Mouse (Mus musculus) MEL (cell line): ENCODE data around the gene 1700010B08Rik. TPM values are rescaled to one million over a fixed set of nuclear protein-coding genes. Genes with fewer than 3 reads are reported as not detected.
A peak's percentile ranks its signal among the peaks of the same experiment; 100 is the strongest.

ENCODE experiments used
- DNase-seq: peaks from one replicate; pipeline ENCODE4 v3.0.0; 2011; ENCODE audit warnings: low read depth, low spot score
- H3K27ac ChIP-seq: 2 replicates; pipeline ENCODE4 v1.5.1; 2012; ENCODE audit warnings: low read depth, mild to moderate bottlenecking, control low read depth, low read length, moderate library complexity; ENCODE audit not compliant: control insufficient read depth
- H3K27me3 ChIP-seq, 2 experiments: fragments of 150-350 bp in 1 of 2; sonication (generic) in 1 of 2; 2 replicates each; pipeline ENCODE4 v1.6.1; 2012; ENCODE audit warnings: low read length in 2 of 2, mild to moderate bottlenecking in 2 of 2, improper control_type of control experiment in 1 of 2, moderate library complexity in 1 of 2; ENCODE audit not compliant: insufficient read depth in 2 of 2, control insufficient read depth in 1 of 2
- H3K36me3 ChIP-seq, 2 experiments: 2 replicates each; pipeline ENCODE4 v1.6.1; 2012 to 2014; ENCODE audit warnings: low read length in 2 of 2, improper control_type of control experiment in 1 of 2, inconsistent platforms in 1 of 2, mild to moderate bottlenecking in 1 of 2; ENCODE audit not compliant: insufficient read depth in 2 of 2, control insufficient read depth in 1 of 2
- H3K4me1 ChIP-seq, 2 experiments: fragments of 150-350 bp in 1 of 2; sonication (generic) in 1 of 2; 2 replicates each; pipeline ENCODE4 v1.6.1; 2012; ENCODE audit warnings: low read length in 2 of 2, improper control_type of control experiment in 1 of 2, mild to moderate bottlenecking in 1 of 2; ENCODE audit not compliant: insufficient read depth in 2 of 2, control insufficient read depth in 1 of 2
- H3K4me3 ChIP-seq, 2 experiments: fragments of 150-350 bp in 1 of 2; sonication (generic) in 1 of 2; 2 replicates each; pipeline ENCODE4 v1.5.1; 2012; ENCODE audit warnings: low read depth in 2 of 2, low read length in 2 of 2, mild to moderate bottlenecking in 2 of 2, moderate library complexity in 2 of 2, control low read depth in 1 of 2, improper control_type of control experiment in 1 of 2; ENCODE audit not compliant: control insufficient read depth in 1 of 2, insufficient read depth in 1 of 2
- H3K79me2 ChIP-seq: 2 replicates; pipeline ENCODE4 v1.6.1; 2012; ENCODE audit warnings: mild to moderate bottlenecking, low read length, moderate library complexity; ENCODE audit not compliant: control insufficient read depth, poor library complexity, insufficient read depth
- H3K9ac ChIP-seq: 2 replicates; pipeline ENCODE4 v1.6.1; 2012; ENCODE audit warnings: low read depth, mild to moderate bottlenecking, control low read depth, low read length, moderate library complexity; ENCODE audit not compliant: control insufficient read depth, poor library complexity, severe bottlenecking
- H3K9me3 ChIP-seq: fragments of 150-350 bp; sonication (generic); replicated peaks from 2 replicates; pipeline ENCODE4 v1.6.1; 2012; ENCODE audit warnings: mild to moderate bottlenecking, low read length, improper control_type of control experiment, moderate library complexity; ENCODE audit not compliant: insufficient read depth
- CHD2 ChIP-seq: IDR thresholded peaks from 2 replicates; pipeline ENCODE4 v1.6.1; 2011; ENCODE audit warnings: low read length, improper control_type of control experiment
- CTCF ChIP-seq, 3 experiments: IDR thresholded peaks in 2 of 3; conservative IDR thresholded peaks in 1 of 3; 2 replicates each; pipeline ENCODE4 v1.5.1; 2011 to 2012; ENCODE audit warnings: low read length in 3 of 3, low read depth in 2 of 3, mild to moderate bottlenecking in 2 of 3, improper control_type of control experiment in 1 of 3, inconsistent platforms in 1 of 3, mixed read lengths in 1 of 3, moderate library complexity in 1 of 3; ENCODE audit not compliant: control insufficient read depth in 1 of 3, insufficient read depth in 1 of 3, poor library complexity in 1 of 3, severe bottlenecking in 1 of 3
- ELF1 ChIP-seq: IDR thresholded peaks from 2 replicates; pipeline ENCODE4 v1.6.1; 2014; ENCODE audit warnings: low read depth, mild to moderate bottlenecking, inconsistent platforms, low read length, improper control_type of control experiment, moderate library complexity
- ETS1 ChIP-seq: IDR thresholded peaks from 2 replicates; pipeline ENCODE4 v1.6.1; 2012; ENCODE audit warnings: low read depth, mild to moderate bottlenecking, inconsistent platforms, low read length, improper control_type of control experiment, moderate library complexity
- GATA1 ChIP-seq: IDR thresholded peaks from 2 replicates; pipeline ENCODE4 v1.6.1; 2011; ENCODE audit warnings: low read depth, low read length, improper control_type of control experiment
- HCFC1 ChIP-seq: IDR thresholded peaks from 2 replicates; pipeline ENCODE4 v1.6.1; 2012; ENCODE audit warnings: low read depth, mild to moderate bottlenecking, inconsistent platforms, low read length, improper control_type of control experiment, moderate library complexity
- MAFK ChIP-seq: IDR thresholded peaks from 2 replicates; pipeline ENCODE4 v1.6.1; 2011; ENCODE audit warnings: low read depth, mild to moderate bottlenecking, low read length, improper control_type of control experiment, borderline replicate concordance
- MAX ChIP-seq: IDR thresholded peaks from 2 replicates; pipeline ENCODE4 v1.6.1; 2011; ENCODE audit warnings: low read length, improper control_type of control experiment
- MXI1 ChIP-seq: IDR thresholded peaks from 2 replicates; pipeline ENCODE4 v1.6.1; 2011; ENCODE audit warnings: mild to moderate bottlenecking, low read depth, low read length, improper control_type of control experiment
- MYC ChIP-seq: IDR thresholded peaks from 2 replicates; pipeline ENCODE4 v1.6.1; 2011; ENCODE audit warnings: low read depth, mild to moderate bottlenecking, low read length, improper control_type of control experiment, moderate library complexity
- NELFE ChIP-seq: IDR thresholded peaks from 2 replicates; pipeline ENCODE4 v1.6.1; 2011; ENCODE audit warnings: low read depth, low read length, improper control_type of control experiment
- RAD21 ChIP-seq: IDR thresholded peaks from 2 replicates; pipeline ENCODE4 v1.6.1; 2011; ENCODE audit warnings: mild to moderate bottlenecking, low read depth, low read length, improper control_type of control experiment
- RCOR1 ChIP-seq: IDR thresholded peaks from 2 replicates; pipeline ENCODE4 v1.6.1; 2012; ENCODE audit warnings: low read depth, mild to moderate bottlenecking, inconsistent platforms, low read length, improper control_type of control experiment
- SIN3A ChIP-seq: IDR thresholded peaks from 2 replicates; pipeline ENCODE4 v1.6.1; 2012; ENCODE audit warnings: low read length, improper control_type of control experiment, inconsistent platforms
- SMC3 ChIP-seq: IDR thresholded peaks from 2 replicates; pipeline ENCODE4 v1.6.1; 2011; ENCODE audit warnings: low read depth, low read length, improper control_type of control experiment
- TBP ChIP-seq: IDR thresholded peaks from 2 replicates; pipeline ENCODE4 v1.8.0; 2011; ENCODE audit warnings: low read depth, low read length, improper control_type of control experiment
- UBTF ChIP-seq: IDR thresholded peaks from 2 replicates; pipeline ENCODE4 v1.6.1; 2012; ENCODE audit warnings: low read depth, mild to moderate bottlenecking, inconsistent platforms, low read length, improper control_type of control experiment, moderate library complexity, borderline replicate concordance; ENCODE audit not compliant: insufficient read depth
- USF1 ChIP-seq: IDR thresholded peaks from 2 replicates; pipeline ENCODE4 v1.6.1; 2014; ENCODE audit warnings: low read depth, mild to moderate bottlenecking, inconsistent platforms, low read length, improper control_type of control experiment, moderate library complexity
- ZC3H11A ChIP-seq: IDR thresholded peaks from 2 replicates; pipeline ENCODE4 v1.6.1; 2012; ENCODE audit warnings: low read depth, mild to moderate bottlenecking, inconsistent platforms, low read length, improper control_type of control experiment
- ZMIZ1 ChIP-seq: IDR thresholded peaks from 2 replicates; pipeline ENCODE4 v1.6.1; 2012; ENCODE audit warnings: low read depth, mild to moderate bottlenecking, inconsistent platforms, low read length, improper control_type of control experiment, moderate library complexity
- ZNF384 ChIP-seq: IDR thresholded peaks from 2 replicates; pipeline ENCODE4 v1.6.1; 2012; ENCODE audit warnings: low read depth, mild to moderate bottlenecking, inconsistent platforms, low read length, improper control_type of control experiment
- polyA plus RNA-seq, 2 experiments: library from polyadenylated mRNA; stranded (reverse) in 1 of 2; unstranded in 1 of 2; fragments of >175 nt in 1 of 2; fragments of >200 nt in 1 of 2; gene quantifications; 2 replicates each; pipeline versions ENCODE4 v1.2.1 to v1.2.4; 2012; ENCODE audit warnings: low replicate concordance in 2 of 2, low read depth in 1 of 2; ENCODE audit not compliant: insufficient read length in 2 of 2, insufficient read depth in 1 of 2, missing spikeins in 1 of 2
- total RNA-seq: library from RNA; depleted of rRNA; stranded (reverse); fragments of 300-350 nt; gene quantifications from 2 replicates; pipeline ENCODE4 v1.2.3, GENCODE M21; 2012

Gene 1700010B08Rik
- total and polyA plus RNA-seq, 3 experiments: not detected

DNA sequence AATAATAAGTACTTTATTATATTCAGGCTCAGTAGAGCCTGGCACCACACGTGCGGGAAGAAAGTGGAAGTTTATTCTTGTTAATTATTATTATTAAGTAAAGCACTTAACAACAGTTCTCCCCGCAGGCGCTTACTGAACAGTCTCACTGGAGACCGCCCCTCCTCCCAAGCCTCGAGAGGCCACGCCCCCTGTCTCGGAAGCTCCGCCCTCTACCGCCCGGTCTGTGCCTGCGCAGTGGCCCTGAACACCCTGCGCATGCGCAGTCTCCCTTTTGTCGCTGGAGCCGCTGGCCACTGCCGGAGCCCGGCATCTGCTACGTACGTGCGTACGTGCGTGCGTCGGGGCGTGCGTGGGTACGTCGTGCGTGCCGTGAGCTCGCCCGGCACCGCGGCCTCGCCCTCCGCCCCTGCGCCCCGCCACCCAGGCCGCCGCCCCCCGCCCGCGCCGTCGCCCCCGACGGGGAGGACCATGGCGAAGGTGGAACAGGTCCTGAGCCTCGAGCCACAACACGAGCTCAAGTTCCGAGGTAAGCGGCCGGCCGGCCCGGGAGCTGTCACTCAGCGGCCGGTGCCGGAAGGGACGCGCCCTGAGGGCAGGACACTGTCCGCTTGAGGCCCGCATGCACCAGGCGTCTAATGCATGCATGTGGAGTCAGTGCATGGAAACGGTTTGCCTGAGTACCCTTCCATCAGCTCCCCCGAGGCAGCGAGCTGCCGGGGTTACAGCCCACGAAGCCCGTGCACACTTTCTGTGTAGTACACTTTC is 18.2 kb downstream of the 1700010B08Rik start, which contains the start of gene Vapb (continued):
- TF ChIP-seq SMC3: no peak
- TF ChIP-seq USF1: 0 out of 2 replicates have a peak, but pooled peaks have one; percentile 4
- TF ChIP-seq HCFC1: peak; percentile 86

DNA sequence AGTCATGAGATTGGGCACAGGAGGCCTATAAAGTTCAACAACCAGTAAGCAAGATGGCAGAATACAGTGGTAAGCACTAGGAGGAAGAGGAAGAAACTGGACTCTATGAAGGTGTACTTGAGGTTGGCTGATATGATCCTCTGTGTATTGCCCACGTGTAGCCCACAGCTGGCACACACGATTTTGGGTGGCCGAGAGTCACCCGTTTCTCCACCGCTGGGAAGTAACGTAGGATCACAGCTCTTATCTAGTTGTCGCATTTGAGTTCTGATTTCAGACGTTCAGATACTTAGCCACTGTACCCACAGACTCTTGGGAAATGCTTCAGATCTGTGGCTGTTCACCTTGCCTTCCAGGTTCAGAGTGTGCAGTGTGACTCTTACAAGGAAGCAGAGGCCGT is 19.0 kb downstream of the 1700010B08Rik start:
- peak; percentile 55 for DNase-seq
- Histone ChIP-seq H3K79me2 (peaks cover 52% of the 10 kb centered on the region), H3K27me3 (no peaks in the 10 kb centered on the region), H3K9me3 (no peaks in the 10 kb centered on the region), H3K9ac (peak overlapping the region; percentile 89), H3K4me3 (peak overlapping the region; percentile 66 to 95), H3K27ac (peak overlapping the region; percentile 13; the same call in 1 of the 2 replicates), H3K4me1 (peaks cover 2 to 15% of the 10 kb centered on the region in 2 experiments), H3K36me3 (peaks cover 2 to 9% of the 10 kb centered on the region in 2 experiments; a peak in 3 of 4 replicates)
- no peak for TF ChIP-seq CTCF (IDR thresholded peaks at IDR 0.05 in 2 of 3, conservative IDR thresholded peaks at IDR 0.05 in 1 of 3; ENCODE audit: control insufficient read depth in 1 of 3, insufficient read depth in 1 of 3, low read depth in 2 of 3, low read length in 3 of 3, poor library complexity in 1 of 3, severe bottlenecking in 1 of 3)
- no peak for TF ChIP-seq CHD2
- peak; percentile 66 for TF ChIP-seq RCOR1
- peak; percentile 55 for TF ChIP-seq MAX
- TF ChIP-seq ZNF384: no peak
- TF ChIP-seq ZMIZ1: no peak
- TF ChIP-seq GATA1: peak; percentile 41; the same call in 1 of the 2 replicates
- no peak; the same call in 1 of the 2 replicates for TF ChIP-seq MYC
- peak; percentile 61 for TF ChIP-seq MXI1
- no peak for TF ChIP-seq ELF1
- TF ChIP-seq RAD21: no peak
- TF ChIP-seq NELFE: no peak
- no peak for TF ChIP-seq ETS1

DNA sequence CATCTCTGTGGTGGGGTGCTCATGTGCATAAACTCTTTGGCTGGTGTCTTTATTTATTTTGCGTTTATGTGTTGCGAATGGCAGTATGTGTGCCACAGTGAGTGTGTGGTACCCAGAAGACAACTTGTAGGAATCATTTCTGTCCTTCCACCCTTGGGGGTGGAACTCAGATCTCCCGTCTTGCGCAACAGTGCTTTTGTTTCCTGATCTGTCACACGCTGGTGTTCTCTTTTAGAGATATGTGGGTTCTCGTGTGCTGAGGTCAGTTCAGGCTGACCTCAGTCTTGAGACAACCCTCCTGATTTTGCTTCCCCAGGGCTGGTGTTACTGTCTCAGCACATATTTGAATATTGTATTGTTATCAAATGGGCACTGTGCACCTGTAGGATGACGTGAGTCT is 19.9 kb downstream of the 1700010B08Rik start:
- H3K4me1 ChIP-seq: peaks cover 2 to 14% of the 10 kb centered on the region in 2 experiments
- no peak overlapping the region for H3K27ac ChIP-seq
- H3K36me3 ChIP-seq: peaks cover 2 to 9% of the 10 kb centered on the region in 2 experiments; a peak in 3 of 4 replicates
- H3K9me3 ChIP-seq: no peaks in the 10 kb centered on the region
- TF ChIP-seq UBTF (no peak), MAFK (no peak), SIN3A (no peak), USF1 (no peak), ZC3H11A (no peak), MXI1 (no peak), MYC (no peak), TBP (no peak)
- no peak overlapping the region for H3K9ac ChIP-seq
- H3K4me3 ChIP-seq: no peak overlapping the region
- no peak for DNase-seq
- no peaks in the 10 kb centered on the region for H3K27me3 ChIP-seq
- H3K79me2 ChIP-seq: peaks cover 61% of the 10 kb centered on the region
